Mouse (Mus musculus) MEL (cell line): ENCODE results near the gene Tubb2b. TPM values are rescaled to one million over a fixed set of nuclear protein-coding genes. Genes with fewer than 3 reads are reported as not detected.

Experiments
- DNase-seq: peaks from one replicate; pipeline ENCODE4 v3.0.0; 2011; ENCODE audit warnings: low read depth, low spot score
- H3K27ac ChIP-seq: 2 replicates; pipeline ENCODE4 v1.5.1; 2012; ENCODE audit warnings: low read depth, mild to moderate bottlenecking, control low read depth, low read length, moderate library complexity; ENCODE audit not compliant: control insufficient read depth
- H3K27me3 ChIP-seq, 2 experiments: fragments of 150-350 bp in 1 of 2; sonication (generic) in 1 of 2; 2 replicates each; pipeline ENCODE4 v1.6.1; 2012; ENCODE audit warnings: low read length in 2 of 2, mild to moderate bottlenecking in 2 of 2, improper control_type of control experiment in 1 of 2, moderate library complexity in 1 of 2; ENCODE audit not compliant: insufficient read depth in 2 of 2, control insufficient read depth in 1 of 2
- H3K36me3 ChIP-seq, 2 experiments: 2 replicates each; pipeline ENCODE4 v1.6.1; 2012 to 2014; ENCODE audit warnings: low read length in 2 of 2, improper control_type of control experiment in 1 of 2, inconsistent platforms in 1 of 2, mild to moderate bottlenecking in 1 of 2; ENCODE audit not compliant: insufficient read depth in 2 of 2, control insufficient read depth in 1 of 2
- H3K4me1 ChIP-seq, 2 experiments: fragments of 150-350 bp in 1 of 2; sonication (generic) in 1 of 2; 2 replicates each; pipeline ENCODE4 v1.6.1; 2012; ENCODE audit warnings: low read length in 2 of 2, improper control_type of control experiment in 1 of 2, mild to moderate bottlenecking in 1 of 2; ENCODE audit not compliant: insufficient read depth in 2 of 2, control insufficient read depth in 1 of 2
- H3K4me3 ChIP-seq, 2 experiments: fragments of 150-350 bp in 1 of 2; sonication (generic) in 1 of 2; 2 replicates each; pipeline ENCODE4 v1.5.1; 2012; ENCODE audit warnings: low read depth in 2 of 2, low read length in 2 of 2, mild to moderate bottlenecking in 2 of 2, moderate library complexity in 2 of 2, control low read depth in 1 of 2, improper control_type of control experiment in 1 of 2; ENCODE audit not compliant: control insufficient read depth in 1 of 2, insufficient read depth in 1 of 2
- H3K79me2 ChIP-seq: 2 replicates; pipeline ENCODE4 v1.6.1; 2012; ENCODE audit warnings: mild to moderate bottlenecking, low read length, moderate library complexity; ENCODE audit not compliant: control insufficient read depth, poor library complexity, insufficient read depth
- H3K9ac ChIP-seq: 2 replicates; pipeline ENCODE4 v1.6.1; 2012; ENCODE audit warnings: low read depth, mild to moderate bottlenecking, control low read depth, low read length, moderate library complexity; ENCODE audit not compliant: control insufficient read depth, poor library complexity, severe bottlenecking
- H3K9me3 ChIP-seq: fragments of 150-350 bp; sonication (generic); replicated peaks from 2 replicates; pipeline ENCODE4 v1.6.1; 2012; ENCODE audit warnings: mild to moderate bottlenecking, low read length, improper control_type of control experiment, moderate library complexity; ENCODE audit not compliant: insufficient read depth
- CHD2 ChIP-seq: IDR thresholded peaks from 2 replicates; pipeline ENCODE4 v1.6.1; 2011; ENCODE audit warnings: low read length, improper control_type of control experiment
- ETS1 ChIP-seq: IDR thresholded peaks from 2 replicates; pipeline ENCODE4 v1.6.1; 2012; ENCODE audit warnings: low read depth, mild to moderate bottlenecking, inconsistent platforms, low read length, improper control_type of control experiment, moderate library complexity
- GABPA ChIP-seq: IDR thresholded peaks from 2 replicates; pipeline ENCODE4 v1.6.1; 2012; ENCODE audit warnings: low read depth, mild to moderate bottlenecking, inconsistent platforms, low read length, improper control_type of control experiment, moderate library complexity
- GATA1 ChIP-seq: IDR thresholded peaks from 2 replicates; pipeline ENCODE4 v1.6.1; 2011; ENCODE audit warnings: low read depth, low read length, improper control_type of control experiment
- HCFC1 ChIP-seq: IDR thresholded peaks from 2 replicates; pipeline ENCODE4 v1.6.1; 2012; ENCODE audit warnings: low read depth, mild to moderate bottlenecking, inconsistent platforms, low read length, improper control_type of control experiment, moderate library complexity
- MAFK ChIP-seq: IDR thresholded peaks from 2 replicates; pipeline ENCODE4 v1.6.1; 2011; ENCODE audit warnings: low read depth, mild to moderate bottlenecking, low read length, improper control_type of control experiment, borderline replicate concordance
- MAX ChIP-seq: IDR thresholded peaks from 2 replicates; pipeline ENCODE4 v1.6.1; 2011; ENCODE audit warnings: low read length, improper control_type of control experiment
- MEF2A ChIP-seq: IDR thresholded peaks from 2 replicates; pipeline ENCODE4 v1.6.1; 2014; ENCODE audit warnings: low read depth, mild to moderate bottlenecking, inconsistent platforms, low read length, improper control_type of control experiment; ENCODE audit not compliant: poor library complexity, insufficient replicate concordance, severe bottlenecking; ENCODE audit errors: extremely low read depth
- NRF1 ChIP-seq: IDR thresholded peaks from 2 replicates; pipeline ENCODE4 v1.6.1; 2014; ENCODE audit warnings: low read depth, mild to moderate bottlenecking, inconsistent platforms, low read length, improper control_type of control experiment, moderate library complexity; ENCODE audit not compliant: poor library complexity, insufficient read depth, severe bottlenecking
- POLR2A ChIP-seq, 2 experiments: IDR thresholded peaks; 2 replicates each; pipeline ENCODE4 v1.6.1; 2011 to 2012; ENCODE audit warnings: low read length in 2 of 2, mild to moderate bottlenecking in 2 of 2, control low read depth in 1 of 2, improper control_type of control experiment in 1 of 2, low read depth in 1 of 2, moderate library complexity in 1 of 2; ENCODE audit not compliant: control insufficient read depth in 1 of 2, insufficient read depth in 1 of 2, poor library complexity in 1 of 2
- POLR2AphosphoS5 ChIP-seq: IDR thresholded peaks from 2 replicates; pipeline ENCODE4 v1.6.1; 2012; ENCODE audit warnings: low read depth, borderline replicate concordance, mild to moderate bottlenecking, inconsistent platforms, low read length, moderate library complexity, mixed read lengths
- RAD21 ChIP-seq: IDR thresholded peaks from 2 replicates; pipeline ENCODE4 v1.6.1; 2011; ENCODE audit warnings: mild to moderate bottlenecking, low read depth, low read length, improper control_type of control experiment
- SMC3 ChIP-seq: IDR thresholded peaks from 2 replicates; pipeline ENCODE4 v1.6.1; 2011; ENCODE audit warnings: low read depth, low read length, improper control_type of control experiment
- TAL1 ChIP-seq: IDR thresholded peaks from 2 replicates; pipeline ENCODE4 v1.6.1; 2012; ENCODE audit warnings: mild to moderate bottlenecking, inconsistent platforms, low read length, moderate library complexity, mixed read lengths
- TBP ChIP-seq: IDR thresholded peaks from 2 replicates; pipeline ENCODE4 v1.8.0; 2011; ENCODE audit warnings: low read depth, low read length, improper control_type of control experiment
- TCF12 ChIP-seq: IDR thresholded peaks from 2 replicates; pipeline ENCODE4 v1.6.1; 2014; ENCODE audit warnings: low read depth, mild to moderate bottlenecking, inconsistent platforms, low read length, improper control_type of control experiment, moderate library complexity
- USF1 ChIP-seq: IDR thresholded peaks from 2 replicates; pipeline ENCODE4 v1.6.1; 2014; ENCODE audit warnings: low read depth, mild to moderate bottlenecking, inconsistent platforms, low read length, improper control_type of control experiment, moderate library complexity
- USF2 ChIP-seq, 2 experiments: IDR thresholded peaks; 2 replicates each; pipeline ENCODE4 v1.6.1; 2011 to 2012; ENCODE audit warnings: improper control_type of control experiment in 2 of 2, low read length in 2 of 2, borderline replicate concordance in 1 of 2, inconsistent platforms in 1 of 2, low read depth in 1 of 2, mild to moderate bottlenecking in 1 of 2; ENCODE audit not compliant: insufficient read depth in 1 of 2
- polyA plus RNA-seq, 2 experiments: library from polyadenylated mRNA; stranded (reverse) in 1 of 2; unstranded in 1 of 2; fragments of >175 nt in 1 of 2; fragments of >200 nt in 1 of 2; gene quantifications; 2 replicates each; pipeline versions ENCODE4 v1.2.1 to v1.2.4; 2012; ENCODE audit warnings: low replicate concordance in 2 of 2, low read depth in 1 of 2; ENCODE audit not compliant: insufficient read length in 2 of 2, insufficient read depth in 1 of 2, missing spikeins in 1 of 2
- total RNA-seq: library from RNA; depleted of rRNA; stranded (reverse); fragments of 300-350 nt; gene quantifications from 2 replicates; pipeline ENCODE4 v1.2.3, GENCODE M21; 2012; rRNA removed

Gene Tubb2b
- 1.4 and 2.7 TPM in 2 replicates for total RNA-seq
- polyA plus RNA-seq: 10 to 100 TPM in 1 of 2 experiments, not detected in 1; 10.6 TPM

DNA sequence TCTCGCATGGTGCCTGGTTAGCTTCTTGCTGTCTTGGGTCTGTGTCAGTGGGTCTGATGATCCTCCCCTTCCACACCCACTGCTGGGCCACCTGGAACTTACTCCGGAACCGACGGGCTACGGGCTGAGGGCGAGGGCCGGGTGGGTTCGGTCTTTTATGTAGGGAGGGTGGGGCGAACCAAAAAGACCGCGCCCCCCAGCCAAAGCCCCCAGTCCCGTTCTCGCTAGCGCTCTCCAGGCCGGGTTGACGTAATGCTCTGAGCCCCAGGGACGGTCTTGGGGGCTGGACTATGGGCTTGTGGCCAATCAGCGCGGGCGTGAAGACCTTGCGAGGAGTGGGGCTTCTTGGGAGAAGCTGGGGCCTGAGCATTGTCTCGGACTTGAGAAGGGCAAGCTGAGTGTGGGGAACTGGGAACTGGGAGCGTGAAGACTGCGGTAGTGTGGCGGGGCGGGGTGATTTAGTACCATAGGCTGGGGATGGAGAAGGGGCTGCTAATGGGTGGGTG is at the start of gene Tubb2b:
Tubb2b (minus strand) TSS at position 241 of the 506 bp plus-strand sequence.
- TF ChIP-seq SMC3: no peak
- no peak for TF ChIP-seq POLR2AphosphoS5
- no peak for TF ChIP-seq HCFC1
- no peak for TF ChIP-seq GATA1
- TF ChIP-seq MAFK: no peak
- no peak for TF ChIP-seq RAD21
- TF ChIP-seq POLR2A (IDR thresholded peaks at IDR 0.05; ENCODE audit: control insufficient read depth in 1 of 2, insufficient read depth in 1 of 2, low read depth in 1 of 2, low read length in 2 of 2, poor library complexity in 1 of 2): 0 out of 4 replicates have a peak, but pooled peaks of 1 of the 2 experiments have one; percentile 23
- no peak for TF ChIP-seq NRF1
- no peak for TF ChIP-seq MEF2A
- no peak for TF ChIP-seq CHD2
- no peak for TF ChIP-seq USF1
- TF ChIP-seq TBP: 0 out of 2 replicates have a peak, but pooled peaks have one; percentile 26
- TF ChIP-seq, all 39 proteins: peak for 2
- no peak within 1 kb of the TSS for H3K27ac ChIP-seq
- H3K9ac ChIP-seq: peak within 1 kb of the TSS; percentile 43
- no peaks in the 10 kb centered on the region for H3K27me3 ChIP-seq
- no peaks in the 10 kb centered on the region for H3K36me3 ChIP-seq
- H3K9me3 ChIP-seq: no peaks in the 10 kb centered on the region
- peak; percentile 89 for DNase-seq
- peaks cover 0 to 12% of the 10 kb centered on the region in 2 experiments; a peak in 2 of 4 replicates for H3K4me1 ChIP-seq
- no peaks in the 10 kb centered on the region for H3K79me2 ChIP-seq
- peak within 1 kb of the TSS; percentile 67 to 72 for H3K4me3 ChIP-seq

DNA sequence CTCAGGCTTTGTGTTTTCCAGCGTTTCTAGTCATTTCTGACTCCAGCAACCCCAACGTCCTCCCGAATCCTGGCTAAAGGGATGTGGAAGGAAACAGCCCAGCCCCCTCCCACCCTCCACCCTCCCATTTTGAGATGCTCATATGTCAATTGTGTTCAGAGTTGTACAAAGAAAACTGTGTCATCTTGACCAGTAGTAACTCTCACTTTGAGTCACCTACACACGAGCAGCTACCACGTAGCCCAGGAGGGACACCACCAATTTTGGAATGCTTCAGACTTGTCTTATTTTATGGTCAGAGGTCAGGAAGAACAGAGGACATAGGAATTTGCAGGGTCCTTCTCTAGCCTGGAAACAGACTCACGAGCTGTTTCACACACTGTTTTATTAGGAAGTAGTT is 43.8 kb upstream of the Tubb2b start:
- no peak for DNase-seq
- H3K9me3 ChIP-seq: no peaks in the 10 kb centered on the region
- TF ChIP-seq USF2 (IDR thresholded peaks at IDR 0.05; ENCODE audit: borderline replicate concordance in 1 of 2, insufficient read depth in 1 of 2, low read depth in 1 of 2, low read length in 2 of 2) (no peak), MAX (no peak), GABPA (no peak), TAL1 (no peak), SMC3 (no peak), TCF12 (no peak), ETS1 (no peak)
- no peak overlapping the region for H3K27ac ChIP-seq
- H3K9ac ChIP-seq: no peak overlapping the region
- no peaks in the 10 kb centered on the region for H3K27me3 ChIP-seq
- H3K36me3 ChIP-seq: no peaks in the 10 kb centered on the region; a peak in 3 of 4 replicates
- no peak overlapping the region for H3K4me3 ChIP-seq
- H3K79me2 ChIP-seq: no peaks in the 10 kb centered on the region
- H3K4me1 ChIP-seq: no peaks in the 10 kb centered on the region
